Mouse (Mus musculus) inflammation-experienced regulatory T-cells, adult 6 months (primary cell): ENCODE measurements around the gene Rorb. TPM values are rescaled to one million over a fixed set of nuclear protein-coding genes. Genes with fewer than 3 reads are reported as not detected.

Source experiments
- ATAC-seq: one replicate; pipeline ENCODE4 v1.8.0; 2017
- polyA plus RNA-seq, 3 experiments: library from polyadenylated mRNA; unstranded; fragments of 100-300 nt; shearing (Covaris generic); gene quantifications; one replicate each; pipeline ENCODE4 v1.2.1; 2017

The Rorb gene
- polyA plus RNA-seq, 3 experiments from 2014 or later: 0.29 to 0.56 TPM; not detected in 1

DNA sequence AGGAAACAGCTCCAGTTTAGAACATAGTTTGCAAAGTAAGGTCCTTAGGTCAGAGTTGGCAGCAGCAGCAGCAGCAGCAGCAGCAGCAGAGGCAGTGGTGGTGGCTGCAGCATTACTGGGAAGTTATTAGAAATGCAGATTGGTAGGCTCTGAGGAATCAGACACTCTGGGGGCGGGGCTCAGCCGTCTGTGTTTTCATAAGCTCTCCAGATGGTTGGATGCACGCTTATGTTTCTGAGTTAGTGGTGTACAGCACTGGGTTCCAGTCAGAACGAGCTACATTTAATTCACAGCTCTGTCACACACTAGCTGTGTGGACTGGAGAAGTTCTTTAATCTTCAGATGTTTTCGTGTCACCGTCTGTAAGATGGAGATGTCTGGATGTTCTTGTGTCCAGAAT is 105.9 kb downstream of the Rorb start:
- ATAC-seq: no peak

GRCm38 (mm10) chr19:19004023-19004656 is 106.9 kb downstream of the Rorb start:
- ATAC-seq: no peak

- no peak for ATAC-seq
Observed at GRCm38 (mm10) chr19:18998966-18999365, 112.0 kb downstream of the Rorb start.

DNA sequence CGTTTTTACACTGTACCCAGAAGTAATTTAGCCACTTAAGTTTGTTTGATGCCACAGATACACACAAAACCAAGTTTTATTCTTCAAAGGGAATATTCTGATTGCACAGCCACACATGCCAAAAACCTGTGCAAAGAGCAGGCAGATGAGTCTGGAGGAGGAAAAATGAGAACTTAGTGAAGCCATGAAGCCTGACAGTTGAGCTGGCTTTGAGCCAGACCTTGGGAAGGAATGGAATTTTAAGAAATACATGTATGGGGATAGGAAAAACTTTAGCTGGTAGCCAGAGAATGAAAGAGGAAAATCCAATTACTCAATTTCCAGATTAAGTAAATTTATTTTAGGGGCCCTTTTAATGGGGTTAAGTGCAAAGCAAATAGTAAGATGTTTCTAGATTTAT is 113.3 kb downstream of the Rorb start:
- no peak for ATAC-seq

GRCm38 (mm10) chr19:18979996-18980395 is 131.0 kb downstream of the Rorb start:
- no peak for ATAC-seq

DNA sequence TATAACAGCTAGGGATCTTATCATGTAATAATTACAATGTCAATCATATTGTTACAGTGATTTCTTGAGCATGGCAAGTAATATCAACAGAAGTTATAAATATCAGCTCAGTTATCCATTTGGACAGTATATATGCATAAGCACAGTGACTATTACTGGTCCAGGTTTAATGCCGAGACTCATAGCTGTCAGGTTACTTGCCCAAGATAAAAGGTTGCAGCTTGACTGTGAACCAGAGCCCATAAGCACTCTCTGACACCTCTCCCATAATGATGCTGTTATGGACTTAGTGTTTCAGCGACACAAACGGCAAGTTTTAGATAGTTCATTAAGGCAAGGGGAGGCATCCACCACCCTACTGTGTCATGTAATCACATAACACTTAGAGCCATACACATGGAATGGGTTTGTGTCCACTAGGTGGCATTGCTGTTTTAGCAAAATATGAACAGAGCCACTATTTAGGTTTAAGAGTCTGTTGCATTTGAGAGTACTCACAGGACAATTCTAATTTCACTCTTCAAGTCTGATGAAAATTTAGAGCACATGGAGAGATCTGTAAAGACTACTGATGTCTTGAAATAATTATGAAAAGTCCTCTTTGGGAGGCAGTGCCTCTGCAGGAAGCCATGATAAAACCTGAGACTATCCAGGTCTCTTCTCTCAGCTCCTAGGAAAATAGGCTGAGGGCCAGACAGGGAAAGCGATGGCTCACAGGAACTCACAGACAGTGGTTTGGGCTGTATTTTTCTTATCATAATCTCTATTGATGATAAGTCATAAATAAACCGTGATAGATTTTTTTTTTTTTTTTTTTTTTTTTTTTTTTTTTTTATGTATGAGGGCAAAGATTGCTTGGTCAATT is 136.0 kb downstream of the Rorb start:
- no peak for ATAC-seq

GRCm38 (mm10) chr19:18969386-18969785 is 141.6 kb downstream of the Rorb start:
- no peak for ATAC-seq

GRCm38 (mm10) chr19:18967307-18967706 is 143.7 kb downstream of the Rorb start:
- ATAC-seq: no peak

DNA sequence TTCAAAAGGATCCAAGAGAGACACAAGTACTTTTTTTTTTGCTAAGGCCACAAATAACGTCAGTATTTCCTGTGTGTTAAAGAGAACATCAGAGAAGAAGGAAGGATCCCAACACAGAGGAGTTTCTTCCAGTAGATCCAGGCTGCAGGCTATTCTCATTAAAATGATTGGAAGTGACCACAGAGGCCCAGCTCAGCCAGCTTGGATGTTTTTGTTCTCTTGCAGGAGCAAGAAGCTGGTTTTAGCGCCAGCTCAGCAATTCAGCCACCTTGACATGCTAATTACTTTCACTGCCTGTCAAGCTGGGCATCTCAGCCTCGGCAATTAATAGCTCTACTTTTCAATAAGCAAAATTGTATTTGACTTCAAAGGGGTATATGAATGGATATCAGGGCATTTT is 151.1 kb downstream of the Rorb start:
- no peak for ATAC-seq

- ATAC-seq: no peak
Observed at GRCm38 (mm10) chr19:18952806-18953205, 158.2 kb downstream of the Rorb start.

GRCm38 (mm10) chr19:18947193-18947592 is 163.8 kb downstream of the Rorb start:
- no peak for ATAC-seq

DNA sequence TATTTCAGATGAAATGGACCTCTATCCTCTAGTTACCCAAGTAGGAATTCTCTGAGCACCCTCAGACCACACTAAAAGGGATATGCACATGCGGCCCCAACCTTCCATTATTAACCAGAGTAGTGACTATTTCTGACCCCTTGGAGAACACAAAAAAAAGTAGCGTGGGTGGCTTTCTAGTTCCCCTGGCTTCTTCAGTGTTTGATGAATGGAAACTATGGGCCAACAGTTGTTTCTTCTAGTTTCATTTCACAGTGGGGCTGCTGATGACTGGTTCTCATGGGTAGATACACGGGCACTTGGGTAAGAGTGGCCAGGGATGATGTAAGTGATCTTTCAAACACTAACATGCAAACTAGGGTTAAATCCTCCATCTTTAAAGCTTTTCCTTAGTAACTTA is 165.7 kb downstream of the Rorb start:
- ATAC-seq: no peak

DNA sequence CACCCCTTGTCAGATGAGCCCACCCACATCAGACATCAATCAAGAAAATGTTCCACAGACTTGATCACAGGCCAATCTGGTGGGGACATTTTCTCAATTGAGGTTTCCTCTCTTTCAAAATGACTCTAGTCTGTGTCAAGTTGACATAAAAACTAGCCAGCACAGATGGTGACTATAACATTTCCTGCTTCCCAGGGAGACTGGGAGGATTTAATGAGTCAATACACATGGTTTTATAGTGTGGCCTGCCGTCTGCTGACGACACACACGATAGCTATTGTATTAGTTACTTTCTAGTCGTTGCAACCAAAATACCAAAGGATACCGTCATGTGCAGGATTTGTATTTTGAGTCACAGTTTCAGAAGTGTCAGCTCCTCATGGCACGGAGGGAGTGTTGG is 169.6 kb downstream of the Rorb start:
- no peak for ATAC-seq

GRCm38 (mm10) chr19:18911755-18912340 is 199.1 kb downstream of the Rorb start:
- no peak for ATAC-seq

DNA sequence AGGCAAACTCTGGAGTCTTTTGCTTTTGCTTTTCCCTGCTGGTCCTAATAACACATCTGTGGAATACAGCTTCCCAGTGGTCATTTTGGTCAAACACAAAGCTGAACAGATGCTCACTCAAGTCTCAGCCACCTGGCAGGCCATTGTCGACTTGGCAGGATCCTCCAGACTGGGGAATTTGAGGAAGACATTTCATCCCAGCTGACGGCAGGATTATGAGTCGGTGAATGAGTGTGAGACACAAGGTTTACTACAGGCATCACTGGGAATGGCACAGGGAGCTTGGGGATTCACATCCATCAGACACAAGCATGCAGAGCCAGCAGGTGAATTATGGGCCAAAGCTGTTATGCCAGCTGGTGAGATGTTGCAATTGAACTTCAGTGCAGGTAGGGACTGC is 201.4 kb downstream of the Rorb start:
- no peak for ATAC-seq

- no peak for ATAC-seq
Observed at GRCm38 (mm10) chr19:18905511-18905910, 205.5 kb downstream of the Rorb start.

GRCm38 (mm10) chr19:18902694-18903067 is 208.3 kb downstream of the Rorb start:
- no peak for ATAC-seq

DNA sequence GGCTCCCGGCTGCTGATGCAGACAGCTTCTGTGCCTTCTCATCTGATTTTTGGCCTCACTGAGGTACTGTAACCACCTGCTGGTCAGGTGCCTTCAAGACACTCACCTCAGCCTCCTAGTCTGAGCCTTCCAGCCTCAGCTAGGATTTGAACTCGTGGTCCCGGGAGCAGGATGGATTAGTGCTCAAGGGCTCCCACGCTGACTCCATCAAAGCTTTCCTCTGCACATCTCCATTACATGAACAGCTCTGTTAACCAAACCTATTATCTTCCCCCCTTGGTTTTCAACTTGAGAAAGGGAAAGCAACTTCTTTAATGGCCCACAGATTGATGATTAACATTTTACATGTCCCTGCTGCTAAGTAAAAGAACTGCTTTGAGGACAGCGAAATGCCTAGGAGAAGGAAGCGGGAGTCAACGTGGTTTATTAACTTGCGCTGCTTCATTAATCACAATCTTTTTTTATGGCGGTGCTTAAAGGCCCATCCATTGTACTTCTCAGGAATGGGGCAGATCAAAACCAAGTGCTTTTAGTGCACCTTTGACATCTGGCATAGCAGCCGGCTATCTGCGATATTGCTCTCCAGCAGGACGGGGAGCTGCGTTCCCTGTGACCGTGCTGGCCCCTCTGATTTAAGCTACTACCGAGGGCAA is 208.8 kb downstream of the Rorb start:
- ATAC-seq: no peak

DNA sequence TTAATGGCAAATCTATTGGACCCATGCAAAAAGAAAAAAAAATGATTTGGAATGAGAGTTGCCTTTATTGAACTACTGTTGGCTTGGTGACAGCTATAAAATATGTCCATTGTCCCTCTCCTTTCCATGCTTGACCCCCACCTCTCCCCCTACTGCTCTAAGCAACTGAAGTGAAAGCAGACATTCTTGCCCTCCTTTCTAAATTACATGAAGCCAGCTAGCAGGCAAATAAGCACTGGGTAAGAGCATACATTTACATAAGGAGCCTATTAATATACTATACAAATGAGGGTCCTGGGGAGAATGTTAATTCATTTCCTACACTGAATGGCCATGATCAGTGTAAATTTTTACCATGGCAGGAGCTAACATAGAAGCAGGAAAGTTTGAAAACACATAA is 212.8 kb downstream of the Rorb start:
- no peak for ATAC-seq

DNA sequence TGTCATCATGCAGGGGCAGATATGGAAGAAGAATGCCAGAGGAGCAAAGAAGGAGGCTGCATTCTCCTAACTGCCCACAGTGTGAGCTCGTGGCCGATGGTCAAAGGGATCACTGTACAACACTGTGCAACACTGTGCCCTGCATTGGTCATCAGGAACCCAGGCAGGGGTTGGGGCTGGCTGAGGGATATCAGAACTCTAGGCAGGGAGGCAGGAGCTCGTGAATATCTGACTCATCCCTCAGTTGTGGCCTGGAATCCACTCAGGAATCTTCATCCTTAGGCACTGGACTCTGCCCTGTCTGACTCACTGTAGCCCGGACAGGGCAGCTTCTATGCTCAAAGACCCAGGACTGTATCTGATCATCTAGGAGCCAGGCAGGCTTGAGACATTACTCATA is 220.8 kb downstream of the Rorb start:
- no peak for ATAC-seq

DNA sequence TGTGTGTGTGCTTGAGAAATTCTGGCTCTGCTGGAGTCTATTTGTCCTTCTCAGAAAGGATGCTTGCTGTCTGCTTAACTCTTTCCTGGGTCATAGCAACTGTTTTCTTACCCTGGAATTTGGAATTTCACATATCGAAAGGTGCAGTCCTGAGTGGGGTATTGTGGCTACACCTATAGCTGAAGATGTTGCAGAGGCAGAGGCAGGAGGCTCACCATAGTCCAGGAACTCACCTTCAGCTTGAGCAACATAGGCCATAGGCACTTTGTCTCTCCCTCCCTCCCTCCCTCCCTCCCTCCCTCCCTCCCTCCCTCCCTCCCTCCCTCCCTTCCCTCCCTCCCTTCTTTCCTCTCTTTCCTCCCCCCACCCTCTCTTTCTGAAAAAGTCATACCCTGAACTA is 221.4 kb downstream of the Rorb start:
- ATAC-seq: no peak

- no peak for ATAC-seq
Observed at GRCm38 (mm10) chr19:18889117-18889627, 221.8 kb downstream of the Rorb start.

GRCm38 (mm10) chr19:18888491-18889116 is 222.4 kb downstream of the Rorb start:
- ATAC-seq: no peak
